Mouse (Mus musculus): ENCODE measurements at regions not wholly inside any gene's neighbourhood (a gene's known extent, or its start where the extent isn't known, plus 50 kb on each side); places are given as distances from the start of the nearest gene placed in this dataset.

- Histone ChIP-seq H3K4me3 (ENCODE audit: inconsistent target) (no peak overlapping the region), H3K36me3 (ENCODE audit: inconsistent target) (no peaks in the 10 kb centered on the region), H3K79me2 (ENCODE audit: inconsistent target) (no peaks in the 10 kb centered on the region), H3K27ac (no peak overlapping the region)
- 95% methylated on average over 1 of the region's 1 CpGs for WGBS (ENCODE audit: missing documents)
Measured at GRCm38 (mm10) chr14:58753136-58753535, 389.6 kb downstream of the 1700129C05Rik start.

DNA sequence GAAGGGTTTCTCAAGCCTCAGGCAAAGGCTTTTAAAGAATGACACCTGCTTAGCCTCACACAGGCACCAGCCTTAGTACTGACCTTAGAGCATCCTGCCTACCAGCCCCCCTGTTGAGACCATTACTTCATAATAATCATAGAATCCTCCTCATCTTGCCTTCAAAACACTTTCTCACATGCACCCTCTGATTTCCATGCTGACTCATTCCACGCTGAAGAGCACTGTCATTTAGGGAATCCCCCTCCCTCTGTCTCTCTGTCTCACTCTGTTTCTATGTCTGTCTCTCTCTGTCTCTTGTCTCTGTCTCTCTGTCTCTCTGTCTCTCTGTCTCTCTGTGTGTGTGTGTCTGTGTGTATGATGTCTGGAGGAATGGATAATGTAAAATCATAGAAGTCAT is 416.3 kb downstream of the 1700129C05Rik start:
- Histone ChIP-seq H3K79me2 (ENCODE audit: inconsistent target) (no peaks in the 10 kb centered on the region), H3K36me3 (ENCODE audit: inconsistent target) (no peaks in the 10 kb centered on the region), H3K4me3 (ENCODE audit: inconsistent target) (no peak overlapping the region), H3K27ac (no peak overlapping the region)
- WGBS (ENCODE audit: missing documents) = 70% methylated on average over 1 of the region's 1 CpGs

DNA sequence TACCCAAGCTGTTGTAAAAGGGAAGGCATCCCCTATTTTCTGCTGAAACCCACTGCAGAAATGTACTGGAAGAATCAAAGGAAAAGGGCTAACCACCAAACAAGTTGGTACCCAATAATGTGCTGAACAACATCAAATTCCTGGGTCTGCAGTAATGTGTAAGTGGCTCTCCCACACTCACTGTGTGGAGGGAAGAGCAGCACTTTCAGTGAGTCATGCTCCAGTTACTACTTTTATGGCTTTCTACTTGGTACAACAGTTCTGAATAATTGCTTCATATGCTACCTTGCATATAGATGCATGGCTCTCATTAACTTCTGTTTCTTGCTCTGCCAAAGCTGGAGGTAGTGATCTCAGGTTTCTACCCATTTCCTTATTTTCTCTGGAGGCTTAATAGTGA is 427.8 kb downstream of the 1700129C05Rik start:
- Histone ChIP-seq H3K4me3 (ENCODE audit: inconsistent target) (no peak overlapping the region), H3K27ac (no peak overlapping the region), H3K36me3 (ENCODE audit: inconsistent target) (no peaks in the 10 kb centered on the region), H3K79me2 (ENCODE audit: inconsistent target) (no peaks in the 10 kb centered on the region)

- Histone ChIP-seq H3K79me2 (ENCODE audit: inconsistent target) (no peaks in the 10 kb centered on the region), H3K4me3 (ENCODE audit: inconsistent target) (no peak overlapping the region), H3K27ac (no peak overlapping the region), H3K36me3 (ENCODE audit: inconsistent target) (no peaks in the 10 kb centered on the region)
- WGBS (ENCODE audit: missing documents) = 89% methylated on average over 7 of the region's 7 CpGs
Measured at GRCm38 (mm10) chr14:58709861-58710260, 432.8 kb downstream of the 1700129C05Rik start.

DNA sequence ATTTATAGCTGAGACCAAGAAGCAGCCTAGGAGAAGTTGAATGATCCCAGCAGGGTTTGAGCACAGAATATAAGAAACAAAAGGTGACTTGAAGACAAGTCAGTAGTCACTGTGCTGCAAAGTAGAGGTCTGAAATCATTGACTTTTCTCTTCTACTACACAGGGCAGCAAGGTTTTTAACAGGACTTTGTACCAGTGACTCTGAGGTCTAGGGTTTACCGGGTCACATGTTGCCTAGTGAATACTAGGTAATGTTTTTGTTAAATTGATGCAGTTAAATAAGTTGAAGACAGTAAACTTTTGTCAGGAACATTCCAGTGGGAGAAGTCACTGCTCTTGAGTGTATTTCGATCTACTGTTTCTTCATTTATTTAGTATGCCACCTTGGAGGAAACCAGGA is 433.4 kb downstream of the 1700129C05Rik start:
- H3K79me2 ChIP-seq (ENCODE audit: inconsistent target) = no peaks in the 10 kb centered on the region
- WGBS (ENCODE audit: missing documents) = 92% methylated on average over 2 of the region's 2 CpGs
- no peak overlapping the region for H3K4me3 ChIP-seq (ENCODE audit: inconsistent target)
- no peaks in the 10 kb centered on the region for H3K36me3 ChIP-seq (ENCODE audit: inconsistent target)
- H3K27ac ChIP-seq = no peak overlapping the region

DNA sequence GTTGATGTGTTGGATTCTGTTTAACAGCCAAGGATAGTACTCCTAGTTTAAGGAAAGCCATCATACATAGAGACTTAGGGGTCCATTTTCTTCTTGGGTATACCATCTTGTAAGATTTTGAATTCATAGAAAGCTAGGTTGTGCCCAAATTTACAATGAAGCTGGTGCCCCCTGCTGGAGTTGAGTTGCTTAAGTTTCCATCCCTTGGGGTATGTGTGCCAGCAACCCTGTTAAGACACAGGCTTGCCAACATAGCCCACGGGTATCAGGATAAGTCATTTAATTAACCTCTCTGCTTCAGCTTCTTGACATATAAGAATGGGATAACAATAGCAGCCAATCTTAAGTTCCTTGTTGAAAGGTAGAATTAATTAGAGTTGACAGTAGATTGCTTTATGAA is 440.9 kb downstream of the 1700129C05Rik start:
- 42% methylated on average over 1 of the region's 1 CpGs for WGBS (ENCODE audit: missing documents)
- no peaks in the 10 kb centered on the region for H3K36me3 ChIP-seq (ENCODE audit: inconsistent target)
- H3K79me2 ChIP-seq (ENCODE audit: inconsistent target) = no peaks in the 10 kb centered on the region
- no peak overlapping the region for H3K4me3 ChIP-seq (ENCODE audit: inconsistent target)
- H3K27ac ChIP-seq = no peak overlapping the region

DNA sequence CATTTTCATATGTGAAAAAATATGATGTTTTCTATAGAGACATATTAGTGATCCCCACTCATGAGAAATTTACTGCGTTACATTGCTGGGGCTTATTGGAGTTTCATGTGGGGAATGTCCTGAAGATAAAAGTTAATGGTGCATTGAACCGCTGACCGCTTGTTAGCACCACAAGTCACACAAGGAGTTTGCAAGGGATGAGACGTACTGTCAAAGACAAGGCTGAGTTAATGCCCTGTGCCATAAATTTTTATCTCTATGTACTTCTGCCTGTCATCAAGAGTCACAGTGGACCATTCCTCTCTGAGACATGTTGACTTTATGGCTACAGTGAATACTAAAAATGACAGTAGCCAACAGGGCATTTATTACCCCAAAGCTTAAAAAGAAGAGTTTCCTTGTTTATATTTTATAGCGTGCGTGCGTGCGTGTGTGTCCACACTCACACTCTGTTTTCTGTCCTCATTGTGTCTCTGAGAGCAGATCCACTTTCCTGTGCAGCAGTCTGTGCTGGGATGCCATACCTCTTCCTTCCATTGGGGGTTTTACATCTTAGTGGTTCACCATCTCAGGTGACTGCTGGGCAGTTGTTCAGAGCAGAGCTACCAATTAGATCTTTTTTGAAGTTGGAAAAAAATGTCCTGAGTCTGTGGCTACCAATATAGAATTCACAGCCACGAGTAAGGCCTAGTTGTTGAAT is 451.4 kb downstream of the 1700129C05Rik start:
- H3K79me2 ChIP-seq (ENCODE audit: inconsistent target) = no peaks in the 10 kb centered on the region
- H3K36me3 ChIP-seq (ENCODE audit: inconsistent target) = no peaks in the 10 kb centered on the region
- WGBS (ENCODE audit: missing documents) = 90% methylated on average over 9 of the region's 9 CpGs
- no peak overlapping the region for H3K27ac ChIP-seq
- no peak overlapping the region for H3K4me3 ChIP-seq (ENCODE audit: inconsistent target)

GRCm38 (mm10) chr14:58687814-58688213 is 454.9 kb downstream of the 1700129C05Rik start:
- Histone ChIP-seq H3K4me3 (ENCODE audit: inconsistent target) (no peak overlapping the region), H3K27ac (no peak overlapping the region), H3K36me3 (ENCODE audit: inconsistent target) (no peaks in the 10 kb centered on the region), H3K79me2 (ENCODE audit: inconsistent target) (no peaks in the 10 kb centered on the region)
- 87% methylated on average over 4 of the region's 4 CpGs for WGBS (ENCODE audit: missing documents)

DNA sequence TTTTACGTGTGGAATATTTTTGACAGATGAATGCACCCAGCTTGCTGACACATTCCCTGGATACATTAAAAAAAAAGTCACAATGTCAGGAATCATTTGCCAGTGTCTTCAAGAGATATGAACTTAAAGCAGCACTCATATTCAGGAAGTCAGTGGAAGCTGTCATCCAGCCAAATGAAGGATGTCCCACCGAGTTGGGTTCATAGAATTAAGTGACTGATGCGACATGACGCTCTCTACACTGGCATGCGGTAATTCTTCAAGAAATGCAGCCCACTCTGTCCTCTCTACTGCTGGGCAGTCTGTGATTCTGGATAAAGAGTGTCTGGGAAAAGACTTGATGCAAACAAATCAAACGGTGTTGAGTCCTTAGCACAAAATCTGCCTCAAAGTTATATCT is 463.9 kb downstream of the 1700129C05Rik start:
- 80% methylated on average over 6 of the region's 6 CpGs for WGBS (ENCODE audit: missing documents)

GRCm38 (mm10) chr14:58678126-58678656 is 464.5 kb downstream of the 1700129C05Rik start:
- 84% methylated on average over 10 of the region's 11 CpGs for WGBS (ENCODE audit: missing documents)
- H3K4me3 ChIP-seq (ENCODE audit: inconsistent target) = no peak overlapping the region

More for the DNA sequence above, 463.9 kb downstream of the 1700129C05Rik start:
- Histone ChIP-seq H3K36me3 (ENCODE audit: inconsistent target) (no peaks in the 10 kb centered on the region), H3K27ac (no peak overlapping the region), H3K4me3 (ENCODE audit: inconsistent target) (no peak overlapping the region), H3K79me2 (ENCODE audit: inconsistent target) (no peaks in the 10 kb centered on the region)

GRCm38 (mm10) chr14:58675146-58675545 is 467.5 kb downstream of the 1700129C05Rik start:
- Histone ChIP-seq H3K4me3 (ENCODE audit: inconsistent target) (no peak overlapping the region), H3K79me2 (ENCODE audit: inconsistent target) (no peaks in the 10 kb centered on the region), H3K36me3 (ENCODE audit: inconsistent target) (no peaks in the 10 kb centered on the region), H3K27ac (no peak overlapping the region)
- WGBS (ENCODE audit: missing documents) = 93% methylated on average over 3 of the region's 3 CpGs

More at GRCm38 (mm10) chr14:58678126-58678656, 464.5 kb downstream of the 1700129C05Rik start:
- Histone ChIP-seq H3K36me3 (ENCODE audit: inconsistent target) (no peaks in the 10 kb centered on the region), H3K79me2 (ENCODE audit: inconsistent target) (no peaks in the 10 kb centered on the region), H3K27ac (no peak overlapping the region)

GRCm38 (mm10) chr14:58663946-58664345 is 478.7 kb downstream of the 1700129C05Rik start:
- Histone ChIP-seq H3K79me2 (ENCODE audit: inconsistent target) (no peaks in the 10 kb centered on the region), H3K36me3 (ENCODE audit: inconsistent target) (no peaks in the 10 kb centered on the region), H3K27ac (no peak overlapping the region), H3K4me3 (ENCODE audit: inconsistent target) (no peak overlapping the region)
- 57% methylated on average over 1 of the region's 1 CpGs for whole genome bisulfite sequencing (ENCODE audit: missing documents)

- 79% methylated on average over 5 of the region's 5 CpGs for WGBS (ENCODE audit: missing documents)
- Histone ChIP-seq H3K27ac (no peak overlapping the region), H3K79me2 (ENCODE audit: inconsistent target) (no peaks in the 10 kb centered on the region), H3K4me3 (ENCODE audit: inconsistent target) (no peak overlapping the region), H3K36me3 (ENCODE audit: inconsistent target) (no peaks in the 10 kb centered on the region)
Measured at GRCm38 (mm10) chr14:58662601-58663000, 480.1 kb downstream of the 1700129C05Rik start.

DNA sequence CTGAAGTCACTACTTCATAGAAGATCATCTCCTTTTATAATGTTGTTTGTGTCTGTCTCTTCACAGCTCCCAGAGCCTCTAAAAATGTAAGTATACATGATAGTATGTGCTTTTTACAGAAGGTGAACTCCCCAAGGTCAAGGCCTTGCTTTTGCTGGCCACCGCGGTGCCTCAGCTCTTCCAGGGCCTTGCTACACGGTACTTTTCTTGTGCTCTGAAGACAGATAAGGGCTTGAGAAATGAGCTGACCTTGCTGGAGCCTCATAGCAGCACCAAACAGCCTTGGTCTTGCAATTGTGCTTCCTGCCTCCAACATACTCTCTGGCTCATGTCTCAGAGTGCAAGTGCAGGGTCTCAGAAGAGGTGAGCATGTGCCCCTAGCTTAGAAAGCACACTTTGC is 481.3 kb downstream of the 1700129C05Rik start:
- Histone ChIP-seq H3K4me3 (ENCODE audit: inconsistent target) (no peak overlapping the region), H3K79me2 (ENCODE audit: inconsistent target) (no peaks in the 10 kb centered on the region), H3K27ac (no peak overlapping the region), H3K36me3 (ENCODE audit: inconsistent target) (no peaks in the 10 kb centered on the region)
- 89% methylated on average over 3 of the region's 3 CpGs for whole genome bisulfite sequencing (ENCODE audit: missing documents)

GRCm38 (mm10) chr14:58657263-58657662 is 485.4 kb downstream of the 1700129C05Rik start:
- Histone ChIP-seq H3K27ac (no peak overlapping the region), H3K79me2 (ENCODE audit: inconsistent target) (no peaks in the 10 kb centered on the region), H3K4me3 (ENCODE audit: inconsistent target) (no peak overlapping the region), H3K36me3 (ENCODE audit: inconsistent target) (no peaks in the 10 kb centered on the region)
- 87% methylated on average over 2 of the region's 2 CpGs for WGBS (ENCODE audit: missing documents)

DNA sequence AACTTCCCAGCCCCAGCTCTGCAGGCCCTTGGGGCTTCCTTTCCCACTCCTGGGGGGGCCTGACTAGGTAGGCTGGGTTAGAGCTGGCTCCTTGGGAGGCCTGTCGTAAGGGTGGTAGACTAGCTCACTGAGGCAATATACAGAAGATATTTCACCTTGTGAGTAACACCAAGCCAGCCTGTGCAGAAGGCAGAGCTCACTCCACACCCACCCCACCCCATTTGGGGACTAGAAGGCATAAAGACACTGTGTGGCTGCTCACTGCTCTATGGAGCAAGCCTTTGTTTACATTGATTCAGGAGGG is 485.8 kb downstream of the 1700129C05Rik start:
- Histone ChIP-seq H3K27ac (no peak overlapping the region), H3K36me3 (ENCODE audit: inconsistent target) (no peaks in the 10 kb centered on the region), H3K4me3 (ENCODE audit: inconsistent target) (no peak overlapping the region), H3K79me2 (ENCODE audit: inconsistent target) (no peaks in the 10 kb centered on the region)
- WGBS (ENCODE audit: missing documents) = 88% methylated on average over 1 of the region's 1 CpGs

Measured in macrophage (primary cell).